Mouse (Mus musculus): ENCODE data around the gene Dgki. TPM values are rescaled to one million over a fixed set of nuclear protein-coding genes. Genes with fewer than 3 reads are reported as not detected.
A peak's percentile ranks its signal among the peaks of the same experiment; 100 is the strongest.

Gene Dgki
- total and polyA plus RNA-seq, 2 experiments from 2014 or later, result 0.11 to 0.33 TPM

GRCm38 (mm10) chr6:37326603-37326955 is 26.6 kb upstream of the Dgki start:
- H3K4me1 ChIP-seq (ENCODE audit: control insufficient read depth, insufficient read depth), result peaks cover 23% of the 10 kb centered on the region
- ATAC-seq (ENCODE audit: insufficient read depth, low read depth) (no peak), DNase-seq (ENCODE audit: low spot score) (peak; percentile 31)
- H3K9me3 ChIP-seq (replicated peaks; ENCODE audit: control insufficient read depth, low read length), result no peaks in the 10 kb centered on the region
- no peak overlapping the region for H3K9ac ChIP-seq (replicated peaks; ENCODE audit: low read depth, low read length)
- H3K27ac ChIP-seq (ENCODE audit: low read depth), result peak overlapping the region; percentile 19; the same call in 1 of the 2 replicates
- TF ChIP-seq CTCF (IDR thresholded peaks at IDR 0.05; ENCODE audit: low read depth) (no peak), EP300 (IDR thresholded peaks at IDR 0.05; ENCODE audit: low read depth) (no peak)
- H3K36me3 ChIP-seq (replicated peaks; ENCODE audit: control insufficient read depth, insufficient read depth, low read length), result peaks cover 3% of the 10 kb centered on the region
- no peaks in the 10 kb centered on the region for H3K27me3 ChIP-seq (ENCODE audit: control insufficient read depth, insufficient read depth, low read length)
- 18% methylated on average over 8 of the region's 8 CpGs for WGBS
- H3K4me2 ChIP-seq (ENCODE audit: low read depth, low read length), result no peak overlapping the region
- H3K4me3 ChIP-seq (ENCODE audit: low read depth, low read length), result no peak overlapping the region

- DNase-seq (ENCODE audit: low spot score), result no peak
- no peak overlapping the region for H3K4me2 ChIP-seq (ENCODE audit: low read depth, low read length)
- H3K27me3 ChIP-seq (ENCODE audit: control insufficient read depth, insufficient read depth, low read length), result no peaks in the 10 kb centered on the region
- H3K9me3 ChIP-seq (replicated peaks; ENCODE audit: control insufficient read depth, low read length), result no peaks in the 10 kb centered on the region
- H3K27ac ChIP-seq (ENCODE audit: low read depth), result peak overlapping the region; percentile 19; the same call in 1 of the 2 replicates
- WGBS, result 87% methylated on average over 9 of the region's 9 CpGs
- H3K9ac ChIP-seq (replicated peaks; ENCODE audit: low read depth, low read length), result no peak overlapping the region
- no peak overlapping the region for H3K4me3 ChIP-seq (ENCODE audit: low read depth, low read length)
- no peak for ATAC-seq (ENCODE audit: insufficient read depth, low read depth)
- no peaks in the 10 kb centered on the region; the same call in 1 of the 2 replicates for H3K36me3 ChIP-seq (replicated peaks; ENCODE audit: control insufficient read depth, insufficient read depth, low read length)
- H3K4me1 ChIP-seq (ENCODE audit: control insufficient read depth, insufficient read depth), result peaks cover 18% of the 10 kb centered on the region
- TF ChIP-seq EP300 (IDR thresholded peaks at IDR 0.05; ENCODE audit: low read depth) (no peak), CTCF (IDR thresholded peaks at IDR 0.05; ENCODE audit: low read depth) (no peak)
Observed at GRCm38 (mm10) chr6:37325906-37326602, 26.1 kb upstream of the Dgki start.

- Histone ChIP-seq H3K4me2 (ENCODE audit: low read depth, low read length) (no peak overlapping the region), H3K27me3 (ENCODE audit: control insufficient read depth, insufficient read depth, low read length) (no peaks in the 10 kb centered on the region), H3K4me1 (ENCODE audit: control insufficient read depth, insufficient read depth) (peaks cover 10% of the 10 kb centered on the region), H3K36me3 (replicated peaks; ENCODE audit: control insufficient read depth, insufficient read depth, low read length) (no peaks in the 10 kb centered on the region; the same call in 1 of the 2 replicates), H3K4me3 (ENCODE audit: low read depth, low read length) (no peak overlapping the region), H3K9me3 (replicated peaks; ENCODE audit: control insufficient read depth, low read length) (no peaks in the 10 kb centered on the region), H3K9ac (replicated peaks; ENCODE audit: low read depth, low read length) (no peak overlapping the region), H3K27ac (ENCODE audit: low read depth) (no peak overlapping the region)
- DNase-seq (ENCODE audit: low spot score) (no peak), ATAC-seq (ENCODE audit: insufficient read depth, low read depth) (no peak)
- TF ChIP-seq CTCF (IDR thresholded peaks at IDR 0.05; ENCODE audit: low read depth) (no peak), EP300 (IDR thresholded peaks at IDR 0.05; ENCODE audit: low read depth) (no peak)
- 73% methylated on average over 3 of the region's 3 CpGs for whole genome bisulfite sequencing
Observed at GRCm38 (mm10) chr6:37325076-37325475, 25.1 kb upstream of the Dgki start.

- TF ChIP-seq EP300 (IDR thresholded peaks at IDR 0.05; ENCODE audit: low read depth) (no peak), CTCF (IDR thresholded peaks at IDR 0.05; ENCODE audit: low read depth) (no peak)
- Histone ChIP-seq H3K4me3 (ENCODE audit: low read depth, low read length) (no peak overlapping the region), H3K36me3 (replicated peaks; ENCODE audit: control insufficient read depth, insufficient read depth, low read length) (no peaks in the 10 kb centered on the region), H3K9ac (replicated peaks; ENCODE audit: low read depth, low read length) (no peak overlapping the region), H3K27ac (ENCODE audit: low read depth) (no peak overlapping the region), H3K4me1 (ENCODE audit: control insufficient read depth, insufficient read depth) (no peaks in the 10 kb centered on the region; the same call in 1 of the 2 replicates), H3K27me3 (ENCODE audit: control insufficient read depth, insufficient read depth, low read length) (no peaks in the 10 kb centered on the region), H3K9me3 (replicated peaks; ENCODE audit: control insufficient read depth, low read length) (no peaks in the 10 kb centered on the region), H3K4me2 (ENCODE audit: low read depth, low read length) (no peak overlapping the region)
- WGBS, result 89% methylated on average over 7 of the region's 7 CpGs
- ATAC-seq (ENCODE audit: insufficient read depth, low read depth) (no peak), DNase-seq (ENCODE audit: low spot score) (no peak)
Observed at GRCm38 (mm10) chr6:37322641-37323040, 22.7 kb upstream of the Dgki start.

- H3K27ac ChIP-seq (ENCODE audit: low read depth), result no peak overlapping the region
- H3K27me3 ChIP-seq (ENCODE audit: control insufficient read depth, insufficient read depth, low read length), result no peaks in the 10 kb centered on the region
- no peak overlapping the region for H3K4me3 ChIP-seq (ENCODE audit: low read depth, low read length)
- DNase-seq (ENCODE audit: low spot score) (no peak), ATAC-seq (ENCODE audit: insufficient read depth, low read depth) (no peak)
- H3K4me1 ChIP-seq (ENCODE audit: control insufficient read depth, insufficient read depth), result no peaks in the 10 kb centered on the region; the same call in 1 of the 2 replicates
- TF ChIP-seq CTCF (IDR thresholded peaks at IDR 0.05; ENCODE audit: low read depth), result no peak
- no peak for TF ChIP-seq EP300 (IDR thresholded peaks at IDR 0.05; ENCODE audit: low read depth)
- H3K9ac ChIP-seq (replicated peaks; ENCODE audit: low read depth, low read length), result no peak overlapping the region
- H3K4me2 ChIP-seq (ENCODE audit: low read depth, low read length), result no peak overlapping the region
- 82% methylated on average over 9 of the region's 9 CpGs for WGBS
- no peaks in the 10 kb centered on the region for H3K36me3 ChIP-seq (replicated peaks; ENCODE audit: control insufficient read depth, insufficient read depth, low read length)
- no peaks in the 10 kb centered on the region for H3K9me3 ChIP-seq (replicated peaks; ENCODE audit: control insufficient read depth, low read length)
Observed at GRCm38 (mm10) chr6:37322088-37322487, 22.1 kb upstream of the Dgki start.

- ATAC-seq (ENCODE audit: insufficient read depth, low read depth) (no peak), DNase-seq (ENCODE audit: low spot score) (no peak)
- no peak for TF ChIP-seq CTCF (IDR thresholded peaks at IDR 0.05; ENCODE audit: low read depth)
- TF ChIP-seq EP300 (IDR thresholded peaks at IDR 0.05; ENCODE audit: low read depth), result no peak
- Histone ChIP-seq H3K4me3 (ENCODE audit: low read depth, low read length) (no peak overlapping the region), H3K4me2 (ENCODE audit: low read depth, low read length) (no peak overlapping the region), H3K4me1 (ENCODE audit: control insufficient read depth, insufficient read depth) (no peaks in the 10 kb centered on the region), H3K27me3 (ENCODE audit: control insufficient read depth, insufficient read depth, low read length) (no peaks in the 10 kb centered on the region), H3K9ac (replicated peaks; ENCODE audit: low read depth, low read length) (no peak overlapping the region), H3K27ac (ENCODE audit: low read depth) (no peak overlapping the region), H3K9me3 (replicated peaks; ENCODE audit: control insufficient read depth, low read length) (no peaks in the 10 kb centered on the region), H3K36me3 (replicated peaks; ENCODE audit: control insufficient read depth, insufficient read depth, low read length) (no peaks in the 10 kb centered on the region)
- 58% methylated on average over 5 of the region's 5 CpGs for WGBS
Observed at GRCm38 (mm10) chr6:37317904-37318303, 17.9 kb upstream of the Dgki start.
